Mouse (Mus musculus) layer of hippocampus, adult 8-10 months (tissue): ENCODE data around the gene Spop. TPM values are rescaled to one million over a fixed set of nuclear protein-coding genes. Genes with fewer than 3 reads are reported as not detected.
A peak's percentile ranks its signal among the peaks of the same experiment; 100 is the strongest.

ENCODE experiments used
- DNase-seq, 2 experiments: peaks; one replicate each; pipeline ENCODE4 v3.0.0; 2022; ENCODE audit warnings: low spot score in 2 of 2
- total RNA-seq, 4 experiments: library from RNA; stranded (reverse); gene quantifications; 2 replicates each; pipeline ENCODE4 v1.2.4; 2022

Spop gene
- total RNA-seq, 4 experiments from 2014 or later: 157 to 180 (median 166) TPM

GRCm38 (mm10) chr11:95517162-95517561 is 103.3 kb downstream of the Spop start:
- DNase-seq: no peak

GRCm38 (mm10) chr11:95519299-95519698 is 105.4 kb downstream of the Spop start:
- no peak for DNase-seq

GRCm38 (mm10) chr11:95519996-95520395 is 106.1 kb downstream of the Spop start:
- no peak for DNase-seq

GRCm38 (mm10) chr11:95520456-95521072 is 106.7 kb downstream of the Spop start:
- DNase-seq: peak; percentile 64 to 90

GRCm38 (mm10) chr11:95521563-95521962 is 107.7 kb downstream of the Spop start:
- peak; percentile 49 to 80 for DNase-seq

GRCm38 (mm10) chr11:95527307-95527706 is 113.4 kb downstream of the Spop start:
- DNase-seq: peak in 1 of 2 experiments; percentile 60

GRCm38 (mm10) chr11:95528231-95528630 is 114.4 kb downstream of the Spop start:
- no peak for DNase-seq

- no peak for DNase-seq
These were observed 118.6 kb downstream of the Spop start for GRCm38 (mm10) chr11:95532353-95533072.

GRCm38 (mm10) chr11:95533484-95534160 is 119.7 kb downstream of the Spop start:
- DNase-seq: peak in 1 of 2 experiments; percentile 85

- no peak for DNase-seq
These were observed 124.7 kb downstream of the Spop start for GRCm38 (mm10) chr11:95538378-95539104.

GRCm38 (mm10) chr11:95540637-95541385 is 126.9 kb downstream of the Spop start:
- DNase-seq: no peak

Other genes starting within 250 kb of the Spop start
- gene Tac4, start 152.6 kb upstream of the Spop start, total RNA-seq: not detected
- 10 to 100 TPM; 73.3 to 86.4 (median 84.0) TPM for gene Kat7, start 103.8 kb upstream of the Spop start, total RNA-seq
- 10 to 100 TPM in 1 of 4 experiments, 1 to 10 TPM in 3; 6.0 to 13.3 (median 7.4) TPM for gene Fam117a, start 77.1 kb upstream of the Spop start, total RNA-seq
- 10 to 100 TPM; 59.4 to 78.3 (median 73.1) TPM for gene Slc35b1, start 29.4 kb upstream of the Spop start, total RNA-seq
- 10 to 100 TPM; 22.2 to 26.3 (median 25.1) TPM for gene Nxph3, start 100.5 kb downstream of the Spop start, total RNA-seq
- gene Ngfr, start 173.7 kb downstream of the Spop start, total RNA-seq: 1 to 10 TPM; 1.9 to 2.8 (median 2.3) TPM